Mouse (Mus musculus) midbrain, postnatal 0 days (tissue): ENCODE results near the gene Fzd7. TPM values are rescaled to one million over a fixed set of nuclear protein-coding genes. Genes with fewer than 3 reads are reported as not detected.
A peak's percentile ranks its signal among the peaks of the same experiment; 100 is the strongest.

Experiments used
- ATAC-seq: fragments of 200-750 bp; cut with Nextera tagmentation; 2 replicates; pipeline ENCODE4 v1.8.0; 2017; ENCODE audit warnings: moderate number of reproducible peaks, mild to moderate bottlenecking, moderate TSS enrichment, moderate library complexity; ENCODE audit not compliant: low FRiP score
- DNase-seq: peaks from one replicate; pipeline ENCODE4 v3.0.0-alpha.2; 2015; ENCODE audit warnings: low spot score
- H3K27ac ChIP-seq: fragments of 300-500 bp; sonication (generic); 2 replicates; pipeline ENCODE4 v1.5.1; 2014; ENCODE audit warnings: low read depth, mild to moderate bottlenecking, low read length, mixed read lengths
- H3K27me3 ChIP-seq: fragments of 300-500 bp; sonication (generic); 2 replicates; pipeline ENCODE4 v1.6.1; 2014; ENCODE audit warnings: low read length, control low read depth, mixed read lengths; ENCODE audit not compliant: insufficient read depth
- H3K36me3 ChIP-seq: fragments of 300-500 bp; sonication (generic); 2 replicates; pipeline ENCODE4 v1.6.1; 2014; ENCODE audit warnings: low read length, control low read depth, mixed read lengths; ENCODE audit not compliant: insufficient read depth
- H3K4me1 ChIP-seq: fragments of 300-500 bp; sonication (generic); 2 replicates; pipeline ENCODE4 v1.6.1; 2014; ENCODE audit warnings: mild to moderate bottlenecking, control low read depth, antibody characterized with exemption, low read length, mixed read lengths; ENCODE audit not compliant: insufficient read depth
- H3K4me2 ChIP-seq: fragments of 300-500 bp; sonication (generic); 2 replicates; pipeline ENCODE4 v1.6.1; 2014; ENCODE audit warnings: low read depth, mild to moderate bottlenecking, low read length, mixed read lengths; ENCODE audit not compliant: poor library complexity, severe bottlenecking
- H3K4me3 ChIP-seq: fragments of 300-500 bp; sonication (generic); 2 replicates; pipeline ENCODE4 v1.5.1; 2014; ENCODE audit warnings: low read depth, mild to moderate bottlenecking, low read length, moderate library complexity
- H3K9ac ChIP-seq: fragments of 300-500 bp; sonication (generic); replicated peaks from 2 replicates; pipeline ENCODE4 v1.6.1; 2014; ENCODE audit warnings: mild to moderate bottlenecking, low read length, moderate library complexity, mixed read lengths; ENCODE audit not compliant: poor library complexity, severe bottlenecking
- H3K9me3 ChIP-seq: fragments of 300-500 bp; sonication (generic); 2 replicates; pipeline ENCODE4 v1.6.1; 2016; ENCODE audit warnings: low read length, control low read depth
- CTCF ChIP-seq: IDR thresholded peaks from 2 replicates; pipeline ENCODE4 v1.5.1; 2016; ENCODE audit warnings: antibody characterized with exemption, mild to moderate bottlenecking
- WGBS: fragments of 180-500 bp; shearing (Covaris S2); extraction: QIAGEN DNeasy Blood & Tissue Kit; methylation state at CpG from one replicate; pipeline ENCODE4 v1.1.7; 2014; 5-methylcytosine and 5-hydroxymethylcytosine counted together
- polyA plus RNA-seq: library from polyadenylated mRNA; unstranded; fragments of >200 nt; fragmentation: Nextera tagmentation; extraction: Ambion mirVana; gene quantifications from 2 replicates; pipeline ENCODE4 v1.2.1, GENCODE M21; 2015
- total RNA-seq: library from RNA; depleted of rRNA; stranded (reverse); fragments of >200 nt; gene quantifications from 2 replicates; pipeline ENCODE4 v1.2.3, GENCODE M21; 2014

The Fzd7 gene
- total and polyA plus RNA-seq, 2 experiments from 2014 or later = 1.7 to 11.9 TPM

GRCm38 (mm10) chr1:59473181-59473555, 9.1 kb upstream of the Fzd7 start:
- TF ChIP-seq CTCF = no peak
- Histone ChIP-seq H3K4me3 (no peak overlapping the region), H3K4me2 (no peak overlapping the region), H3K36me3 (no peaks in the 10 kb centered on the region), H3K9ac (no peak overlapping the region), H3K9me3 (no peaks in the 10 kb centered on the region), H3K27ac (no peak overlapping the region), H3K27me3 (no peaks in the 10 kb centered on the region), H3K4me1 (no peaks in the 10 kb centered on the region)
- ATAC-seq (no peak), DNase-seq (no peak)
- 14% methylated on average over 4 of the region's 4 CpGs for WGBS

DNA sequence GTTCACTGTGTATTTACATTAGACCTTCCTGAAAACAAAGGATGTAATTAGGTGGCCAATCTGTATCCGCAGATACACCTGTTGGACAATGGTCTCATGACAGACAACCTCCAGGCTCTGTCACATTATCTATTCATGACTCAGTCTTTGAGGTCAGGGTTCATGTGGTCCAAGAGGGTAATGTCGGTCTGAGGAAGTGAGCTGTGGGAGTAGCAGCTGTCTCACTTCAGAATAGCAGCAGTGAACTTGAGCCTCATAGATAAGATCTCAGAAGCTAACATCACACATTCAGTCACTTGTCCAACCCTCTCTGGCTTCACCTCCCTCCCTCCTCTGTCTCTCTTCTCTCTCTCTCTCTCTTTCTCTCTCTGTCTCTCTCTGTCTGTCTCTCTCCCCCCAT, 6.6 kb upstream of the Fzd7 start:
- no peak overlapping the region for H3K9ac ChIP-seq
- ATAC-seq = no peak
- no peaks in the 10 kb centered on the region for H3K4me1 ChIP-seq
- H3K36me3 ChIP-seq = no peaks in the 10 kb centered on the region
- H3K27me3 ChIP-seq = no peaks in the 10 kb centered on the region
- no peak for DNase-seq
- H3K4me2 ChIP-seq = no peak overlapping the region
- no peak overlapping the region for H3K4me3 ChIP-seq
- H3K27ac ChIP-seq = no peak overlapping the region
- TF ChIP-seq CTCF = no peak
- 53% methylated on average over 2 of the region's 2 CpGs for WGBS
- no peaks in the 10 kb centered on the region for H3K9me3 ChIP-seq

DNA sequence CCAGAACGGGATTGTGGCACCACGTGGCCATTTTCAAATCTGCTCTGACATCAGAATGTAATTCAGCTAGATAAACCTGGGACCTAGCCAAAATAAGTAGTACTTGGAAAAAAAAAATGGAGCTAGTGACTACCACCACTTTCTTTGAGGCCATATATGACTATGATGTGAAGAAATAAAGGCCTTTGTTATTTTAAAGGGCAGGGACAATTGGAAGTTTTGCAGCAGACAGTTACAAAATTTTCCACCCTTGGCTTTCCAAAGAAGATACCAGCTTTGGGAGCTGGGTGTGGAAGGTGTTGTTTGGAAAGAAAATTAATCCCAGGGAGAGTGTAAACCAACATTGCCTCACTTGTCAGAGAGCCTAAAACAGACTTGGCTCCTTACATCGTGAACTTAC, 3.3 kb upstream of the Fzd7 start:
- no peak overlapping the region for H3K4me2 ChIP-seq
- H3K27me3 ChIP-seq = peaks cover 8% of the 10 kb centered on the region
- TF ChIP-seq CTCF = no peak
- no peak overlapping the region for H3K27ac ChIP-seq
- DNase-seq = no peak
- no peaks in the 10 kb centered on the region for H3K9me3 ChIP-seq
- H3K4me1 ChIP-seq = peaks cover 4% of the 10 kb centered on the region; the same call in 1 of the 2 replicates
- 89% methylated on average over 3 of the region's 3 CpGs for WGBS
- ATAC-seq = no peak
- no peak overlapping the region for H3K4me3 ChIP-seq
- H3K9ac ChIP-seq = no peak overlapping the region
- no peaks in the 10 kb centered on the region for H3K36me3 ChIP-seq

DNA sequence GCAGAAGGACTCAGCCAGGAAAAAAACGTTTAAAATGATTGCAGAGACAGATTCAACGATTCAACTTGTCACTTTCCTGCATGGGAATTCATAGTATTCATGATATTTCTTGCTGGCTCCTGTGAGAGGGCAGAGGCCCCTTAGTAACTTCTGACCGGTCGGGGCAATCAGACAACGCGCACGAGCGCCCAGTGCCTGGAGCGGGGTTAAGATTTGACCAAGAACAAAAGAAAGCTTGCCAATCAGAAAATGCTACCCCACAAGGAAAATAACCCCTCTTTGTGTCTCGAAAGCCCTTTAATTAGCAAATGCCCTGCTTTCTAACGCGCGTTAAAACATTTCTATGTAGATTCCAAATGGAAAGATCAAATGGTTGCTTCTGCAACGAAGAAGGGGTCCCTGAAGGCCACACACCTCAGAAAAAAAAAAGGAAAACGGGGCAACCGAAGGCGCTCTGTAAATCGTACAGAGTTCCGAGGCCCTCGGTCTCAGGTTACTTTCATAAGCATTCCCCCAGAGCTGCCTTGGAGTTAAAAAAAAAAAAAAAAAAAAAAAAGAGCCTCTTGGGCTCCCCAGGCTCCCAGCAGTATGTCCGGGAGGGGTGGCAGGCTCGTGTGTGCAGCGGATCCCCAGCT, 1.3 kb upstream of the Fzd7 start:
- 7% methylated on average over 23 of the region's 23 CpGs for WGBS
- 0 out of 2 replicates have a peak overlapping the region, but pooled peaks have one; percentile 13 for H3K9ac ChIP-seq

GRCm38 (mm10) chr1:59481456-59482291, 550 bp upstream of the Fzd7 start:
- no peaks in the 10 kb centered on the region for H3K9me3 ChIP-seq
- peak; percentile 11 for TF ChIP-seq CTCF
- peaks cover 13% of the 10 kb centered on the region for H3K27me3 ChIP-seq
- under 1% methylated on average over 57 of the region's 57 CpGs for WGBS
- H3K27ac ChIP-seq = peak overlapping the region; percentile 62; the same call in 1 of the 2 replicates
- H3K4me1 ChIP-seq = peaks cover 13% of the 10 kb centered on the region
- DNase-seq = peak; percentile 96
- peak overlapping the region; percentile 55 for H3K4me3 ChIP-seq
- H3K9ac ChIP-seq = peak overlapping the region; percentile 63
- H3K4me2 ChIP-seq = peak overlapping the region; percentile 96
- peak; percentile 91 for ATAC-seq
- H3K36me3 ChIP-seq = no peaks in the 10 kb centered on the region

More for the DNA sequence above, 1.3 kb upstream of the Fzd7 start:
- no peak for ATAC-seq
- no peak for DNase-seq
- Histone ChIP-seq H3K4me1 (peaks cover 13% of the 10 kb centered on the region), H3K36me3 (no peaks in the 10 kb centered on the region), H3K4me3 (peak overlapping the region; percentile 55), H3K27me3 (peaks cover 13% of the 10 kb centered on the region), H3K27ac (peak overlapping the region; percentile 32; the same call in 1 of the 2 replicates), H3K9me3 (no peaks in the 10 kb centered on the region), H3K4me2 (peak overlapping the region; percentile 96)
- TF ChIP-seq CTCF = no peak
